Mouse (Mus musculus) left cerebral cortex, postnatal 4 days (tissue): Measurements from ENCODE around the gene Vmn1r25. TPM values are rescaled to one million over a fixed set of nuclear protein-coding genes. Genes with fewer than 3 reads are reported as not detected.
"Not testable (repeated sequence)": the region's sequence is repeated elsewhere in the genome, so short reads cannot be mapped to it uniquely, and the experiment has no call there.

Source experiments
- DNase-seq: peaks from one replicate; pipeline ENCODE4 v3.0.0-alpha.2; 2022
- intact Hi-C: fragments of 180-260 bp; cut with DNase I; formaldehyde crosslinking; loops from one replicate; pipeline ENCODE4 v1.15.1; 2025
- total RNA-seq, 2 experiments: library from RNA; stranded (reverse); gene quantifications; 2 replicates each; pipeline ENCODE4 v1.2.3; 2021

Gene Vmn1r25
- not detected for total RNA-seq

DNA sequence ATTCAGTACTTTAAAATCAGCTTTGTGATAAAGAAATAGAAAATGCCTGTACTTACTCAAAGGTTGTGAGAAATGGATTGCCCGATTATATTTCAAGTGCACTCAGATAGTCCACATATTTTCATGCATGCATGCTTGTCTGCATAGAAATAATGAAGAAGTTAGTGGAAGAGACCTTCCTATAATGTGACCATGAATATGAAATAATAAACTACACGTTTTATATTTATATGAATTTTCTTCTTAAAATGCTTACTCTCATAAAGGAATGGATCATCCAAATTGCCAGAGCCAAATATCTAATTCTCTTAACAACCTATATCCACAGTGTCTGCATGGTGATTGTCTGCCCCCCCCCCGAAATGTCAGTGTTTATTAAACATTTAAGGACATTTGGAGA lies at the start of gene Vmn1r25:
Vmn1r25 (minus strand) TSS at position 101 of the 400 bp plus-strand sequence.
- intact Hi-C loops: no loop called here

DNA sequence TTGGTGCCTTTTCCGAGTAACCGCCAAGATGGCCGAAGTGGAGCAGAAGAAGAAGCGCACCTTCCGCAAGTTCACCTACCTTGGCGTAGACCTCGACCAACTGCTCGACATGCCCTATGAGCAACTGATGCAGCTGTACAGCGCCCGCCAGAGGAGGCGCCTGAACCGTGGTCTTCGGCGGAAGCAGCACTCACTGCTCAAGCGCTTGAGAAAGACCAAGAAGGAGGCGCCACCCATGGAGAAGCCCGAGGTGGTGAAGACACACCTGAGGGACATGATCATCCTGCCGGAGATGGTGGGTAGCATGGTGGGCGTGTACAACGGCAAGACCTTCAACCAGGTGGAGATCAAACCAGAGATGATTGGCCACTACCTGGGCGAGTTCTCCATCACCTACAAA lies 36.9 kb upstream of the Vmn1r25 start:
- DNase-seq, intact Hi-C loops: not testable (repeated sequence)

More for the DNA sequence above, at the start of gene Vmn1r25:
- no peak for DNase-seq

DNA sequence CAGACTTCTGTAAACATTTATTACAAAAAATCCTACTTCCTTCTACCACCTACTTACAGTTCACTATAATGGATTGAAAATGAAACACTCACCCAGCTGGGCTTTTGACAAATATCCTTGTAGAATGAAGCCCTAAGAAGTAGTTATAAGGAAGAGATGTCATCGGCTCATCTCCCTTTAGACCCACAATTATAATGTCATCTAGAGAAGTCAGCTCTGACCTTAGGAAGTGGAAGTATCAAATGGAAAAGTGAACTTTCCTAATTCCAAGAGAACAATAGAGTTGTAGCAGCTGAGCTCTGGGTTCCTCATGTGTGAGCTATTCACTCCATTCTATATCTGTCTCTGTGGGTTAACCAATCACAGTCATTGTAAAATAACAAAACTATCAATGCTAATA lies 34.4 kb upstream of the Vmn1r25 start, which contains the start of gene Vmn1r26:
Vmn1r26 (minus strand) TSS at position 101 of the 400 bp plus-strand sequence.
- no peak for DNase-seq
- intact Hi-C loops: no loop called here

DNA sequence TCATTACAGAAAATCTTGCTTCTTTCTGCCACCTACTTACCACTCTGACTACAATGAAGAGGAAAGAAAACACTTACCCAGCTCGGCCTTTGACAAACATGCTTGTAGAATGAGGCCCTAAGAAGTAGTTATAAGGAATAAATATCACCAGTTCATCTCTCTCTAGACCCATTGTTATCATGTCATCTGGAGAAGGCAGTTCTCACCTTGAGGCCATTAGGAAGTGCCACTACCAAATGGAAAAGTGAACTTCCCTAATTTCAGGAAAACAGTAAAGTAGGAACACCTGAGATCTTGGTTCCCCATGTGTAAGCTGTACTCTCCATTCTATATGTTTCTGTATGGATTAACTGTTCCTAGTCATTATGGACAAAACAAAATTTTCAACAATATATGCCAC lies 19.2 kb downstream of the Vmn1r25 start, which contains the start of gene Vmn1r24:
Vmn1r24 (minus strand) TSS at position 101 of the 400 bp plus-strand sequence.
- intact Hi-C loops, DNase-seq: not testable (repeated sequence)

Other genes starting within 250 kb of the Vmn1r25 start
- gene Vopp1, start 155.7 kb downstream of the Vmn1r25 start, total RNA-seq: 100 to 1,000 TPM; 139 to 148 TPM
- gene Vmn1r21, start 130.5 kb downstream of the Vmn1r25 start, total RNA-seq: not detected
- not detected for gene Vmn1r22, start 72.8 kb downstream of the Vmn1r25 start, total RNA-seq
- not detected for gene Vmn1r23, start 54.0 kb downstream of the Vmn1r25 start, total RNA-seq
- gene Vmn1r24, start 19.3 kb downstream of the Vmn1r25 start, total RNA-seq: not detected
- gene Vmn1r26, start 34.3 kb upstream of the Vmn1r25 start, total RNA-seq: not detected
- not detected for gene Vmn1r27, start 238.0 kb upstream of the Vmn1r25 start, total RNA-seq